Mouse (Mus musculus) intestine, embryonic 16.5 days (tissue): ENCODE data around the gene Ifna14. TPM values are rescaled to one million over a fixed set of nuclear protein-coding genes. Genes with fewer than 3 reads are reported as not detected.

ENCODE experiments used
- ATAC-seq: fragments of 200-750 bp; cut with Nextera tagmentation; 2 replicates; pipeline ENCODE4 v1.8.0; 2017; ENCODE audit warnings: moderate TSS enrichment, moderate library complexity
- H3K27ac ChIP-seq: fragments of 300-500 bp; sonication (generic); 2 replicates; pipeline ENCODE4 v1.5.1; 2014; ENCODE audit warnings: mild to moderate bottlenecking, low read length
- H3K27me3 ChIP-seq: fragments of 300-500 bp; sonication (generic); replicated peaks from 2 replicates; pipeline ENCODE4 v1.6.1; 2014; ENCODE audit warnings: low read length, control low read depth, mixed read lengths; ENCODE audit not compliant: control insufficient read depth, insufficient read depth
- H3K36me3 ChIP-seq: fragments of 300-500 bp; sonication (generic); 2 replicates; pipeline ENCODE4 v1.6.1; 2014; ENCODE audit warnings: low read length, control low read depth; ENCODE audit not compliant: control insufficient read depth, insufficient read depth
- H3K4me1 ChIP-seq: fragments of 300-500 bp; sonication (generic); 2 replicates; pipeline ENCODE4 v1.6.1; 2014; ENCODE audit warnings: low read length, control low read depth, mixed read lengths; ENCODE audit not compliant: control insufficient read depth, insufficient read depth
- H3K4me2 ChIP-seq: fragments of 300-500 bp; sonication (generic); 2 replicates; pipeline ENCODE4 v1.6.1; 2014; ENCODE audit warnings: low read depth, low read length, control low read depth
- H3K4me3 ChIP-seq: fragments of 300-500 bp; sonication (generic); 2 replicates; pipeline ENCODE4 v1.5.1; 2014; ENCODE audit warnings: mild to moderate bottlenecking, low read length
- H3K9ac ChIP-seq: fragments of 300-500 bp; sonication (generic); 2 replicates; pipeline ENCODE4 v1.6.1; 2014; ENCODE audit warnings: low read depth, low read length
- H3K9me3 ChIP-seq: fragments of 300-500 bp; sonication (generic); 2 replicates; pipeline ENCODE4 v1.6.1; 2016; ENCODE audit warnings: low read length, control low read depth; ENCODE audit not compliant: control insufficient read depth
- WGBS: fragments of 180-500 bp; shearing (Covaris S2); extraction: QIAGEN DNeasy Blood & Tissue Kit; methylation state at CpG from one replicate; pipeline ENCODE4 v1.1.7; 2014; 5-methylcytosine and 5-hydroxymethylcytosine counted together
- polyA plus RNA-seq: library from polyadenylated mRNA; unstranded; fragments of >200 nt; fragmentation: Nextera tagmentation; extraction: Ambion mirVana; gene quantifications from 2 replicates; pipeline ENCODE4 v1.2.1, GENCODE M21; 2015

Ifna14 gene
- polyA plus RNA-seq, 1 experiment from 2014 or later = not detected

DNA sequence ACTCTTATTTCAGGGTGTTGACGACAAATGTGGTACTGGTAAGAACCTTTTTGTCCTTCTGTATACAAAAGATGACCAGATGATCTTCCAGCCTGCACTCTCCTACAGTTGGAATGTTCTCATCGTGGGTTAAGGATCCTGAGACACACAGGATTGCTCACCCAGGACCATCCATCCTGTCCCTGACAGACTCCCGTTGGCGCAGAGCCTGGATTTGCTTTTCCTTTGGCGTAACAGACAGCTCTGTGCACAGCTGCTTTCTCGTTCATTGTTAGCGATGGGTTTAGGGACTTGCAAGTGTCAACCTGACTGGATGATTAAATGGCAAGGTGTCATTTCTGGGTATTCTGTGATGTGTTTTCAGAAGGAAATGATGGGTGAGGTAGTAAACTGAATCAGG, 35.0 kb downstream of the Ifna14 start:
- Histone ChIP-seq H3K4me1 (0 out of 2 replicates have a peak, but pooled peaks cover 8% of the 10 kb centered on the region), H3K36me3 (no peaks in the 10 kb centered on the region), H3K9me3 (no peaks in the 10 kb centered on the region), H3K9ac (no peak overlapping the region), H3K4me2 (no peak overlapping the region), H3K27ac (no peak overlapping the region), H3K4me3 (no peak overlapping the region), H3K27me3 (no peaks in the 10 kb centered on the region)
- WGBS = 42% methylated on average over 7 of the region's 7 CpGs
- peak; percentile 56; the same call in 1 of the 2 replicates for ATAC-seq

DNA sequence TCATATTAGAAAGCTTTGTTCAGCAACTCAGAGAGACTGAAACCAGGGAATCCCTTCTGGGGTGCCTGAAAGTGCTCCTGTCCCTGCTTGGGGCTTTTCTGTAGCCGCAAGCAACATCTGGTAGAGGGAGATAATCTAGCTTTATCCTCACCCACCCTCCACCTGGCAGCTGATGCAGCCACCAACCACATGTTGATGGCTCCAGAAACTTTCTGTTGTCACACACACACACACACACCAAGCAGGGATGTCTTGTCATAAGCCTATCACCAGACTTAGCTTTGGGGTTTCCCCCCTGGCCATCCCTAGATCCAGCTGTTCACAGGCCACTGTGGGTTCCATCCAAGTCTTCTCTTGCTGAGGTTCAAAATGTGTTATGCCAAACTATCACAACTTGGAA, 35.9 kb downstream of the Ifna14 start:
- no peak for ATAC-seq
- no peak overlapping the region for H3K4me2 ChIP-seq
- H3K9me3 ChIP-seq = no peaks in the 10 kb centered on the region
- WGBS = 89% methylated on average over 1 of the region's 1 CpGs
- H3K9ac ChIP-seq = no peak overlapping the region
- 0 out of 2 replicates have a peak, but pooled peaks cover 8% of the 10 kb centered on the region for H3K4me1 ChIP-seq
- H3K27me3 ChIP-seq = no peaks in the 10 kb centered on the region
- H3K4me3 ChIP-seq = no peak overlapping the region
- H3K36me3 ChIP-seq = no peaks in the 10 kb centered on the region
- no peak overlapping the region for H3K27ac ChIP-seq

DNA sequence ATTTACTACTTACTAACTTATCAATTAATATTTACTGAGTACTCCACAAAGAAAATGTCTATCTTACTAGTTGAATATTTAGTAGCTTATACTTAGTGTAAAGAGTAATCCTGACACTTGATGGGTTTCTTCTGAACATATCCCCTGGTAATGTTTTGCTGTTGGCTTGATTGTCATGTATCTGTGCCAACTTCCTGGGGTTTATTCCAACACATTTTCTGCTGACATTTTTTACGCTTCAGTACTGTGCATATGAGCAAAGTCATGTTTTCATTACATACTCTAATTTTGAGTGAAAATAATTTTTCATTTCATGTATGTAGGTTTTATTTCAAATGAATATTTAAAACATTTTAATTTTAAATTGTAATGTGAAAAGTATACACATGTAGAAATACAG, 36.7 kb downstream of the Ifna14 start:
- Histone ChIP-seq H3K4me3 (no peak overlapping the region), H3K27ac (no peak overlapping the region), H3K36me3 (no peaks in the 10 kb centered on the region), H3K9ac (no peak overlapping the region), H3K4me2 (no peak overlapping the region), H3K27me3 (no peaks in the 10 kb centered on the region), H3K9me3 (no peaks in the 10 kb centered on the region), H3K4me1 (0 out of 2 replicates have a peak, but pooled peaks cover 8% of the 10 kb centered on the region)
- WGBS = 80% methylated on average over 1 of the region's 1 CpGs
- ATAC-seq = no peak

DNA sequence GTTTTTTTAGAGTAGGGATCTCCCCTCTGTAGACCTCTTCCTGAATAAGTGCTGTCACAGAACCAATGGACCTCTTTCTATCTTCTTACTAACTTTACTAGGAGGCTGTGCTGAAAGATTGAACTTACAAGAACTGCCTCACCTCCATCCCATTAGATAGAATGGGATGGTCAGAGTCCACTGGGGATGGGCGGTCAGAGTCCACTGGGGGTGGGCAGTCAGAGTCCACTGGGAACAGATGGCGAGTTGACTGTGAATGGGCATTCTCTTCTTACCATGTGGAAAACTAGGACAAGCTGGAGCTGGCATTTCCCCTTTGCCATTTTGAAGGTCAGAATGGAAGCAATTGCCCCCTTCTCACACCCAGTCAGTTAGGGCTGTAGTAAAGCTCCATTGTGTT, 38.1 kb downstream of the Ifna14 start:
- WGBS = 96% methylated on average over 2 of the region's 2 CpGs
- H3K27ac ChIP-seq = no peak overlapping the region

DNA sequence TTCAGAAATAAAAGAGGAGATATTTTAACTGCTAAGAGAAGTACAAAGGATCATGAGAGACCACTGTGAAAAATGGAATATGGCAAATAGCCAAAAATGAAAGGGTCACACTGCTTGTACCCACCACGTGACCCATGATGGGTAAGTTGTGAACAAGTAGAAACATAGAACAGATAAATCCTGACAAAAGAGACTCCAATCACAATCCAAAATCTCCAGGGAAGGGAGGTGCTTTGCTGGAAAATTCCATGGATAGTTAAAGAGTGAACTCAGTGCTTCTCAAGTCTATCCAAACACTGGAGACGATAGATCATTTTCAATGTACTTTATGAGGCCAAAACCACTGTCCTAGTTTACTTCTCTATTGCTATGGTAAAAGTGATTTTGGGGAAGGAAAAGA, 40.7 kb downstream of the Ifna14 start:
- no peak for ATAC-seq
- H3K4me2 ChIP-seq = no peak overlapping the region

More for the DNA sequence above, 38.1 kb downstream of the Ifna14 start:
- Histone ChIP-seq H3K4me3 (no peak overlapping the region), H3K4me1 (0 out of 2 replicates have a peak, but pooled peaks cover 8% of the 10 kb centered on the region), H3K4me2 (no peak overlapping the region), H3K27me3 (no peaks in the 10 kb centered on the region), H3K36me3 (no peaks in the 10 kb centered on the region), H3K9ac (no peak overlapping the region), H3K9me3 (no peaks in the 10 kb centered on the region)
- ATAC-seq = no peak

DNA sequence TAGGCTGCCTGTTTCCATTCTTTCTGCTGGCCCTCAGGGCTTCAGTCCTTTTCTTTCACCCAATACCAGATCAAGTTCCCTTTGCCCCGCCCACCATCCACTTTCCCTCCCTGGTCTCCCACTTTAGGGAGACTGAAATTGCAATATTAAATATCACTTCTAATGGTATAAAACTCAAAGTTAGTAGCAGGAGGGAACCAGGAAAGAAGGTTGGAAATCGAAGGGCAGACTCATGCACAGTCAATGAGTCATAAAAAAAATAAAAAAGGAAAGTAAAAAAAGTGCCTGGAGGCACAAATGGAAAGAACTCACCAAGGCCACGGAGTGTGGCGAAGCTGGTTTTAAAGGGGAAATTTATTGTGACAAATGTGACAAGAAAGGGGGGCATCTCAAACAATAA, 41.3 kb downstream of the Ifna14 start:
- ATAC-seq = no peak
- Histone ChIP-seq H3K27ac (no peak overlapping the region), H3K4me3 (no peak overlapping the region), H3K4me1 (no peaks in the 10 kb centered on the region), H3K9me3 (no peaks in the 10 kb centered on the region), H3K36me3 (no peaks in the 10 kb centered on the region), H3K4me2 (no peak overlapping the region), H3K27me3 (no peaks in the 10 kb centered on the region), H3K9ac (no peak overlapping the region)
- 71% methylated on average over 4 of the region's 4 CpGs for WGBS

More for the DNA sequence above, 40.7 kb downstream of the Ifna14 start:
- Histone ChIP-seq H3K9ac (no peak overlapping the region), H3K4me3 (no peak overlapping the region), H3K36me3 (no peaks in the 10 kb centered on the region), H3K27ac (no peak overlapping the region), H3K9me3 (no peaks in the 10 kb centered on the region), H3K4me1 (no peaks in the 10 kb centered on the region), H3K27me3 (no peaks in the 10 kb centered on the region)
- 65% methylated on average over 2 of the region's 2 CpGs for WGBS

DNA sequence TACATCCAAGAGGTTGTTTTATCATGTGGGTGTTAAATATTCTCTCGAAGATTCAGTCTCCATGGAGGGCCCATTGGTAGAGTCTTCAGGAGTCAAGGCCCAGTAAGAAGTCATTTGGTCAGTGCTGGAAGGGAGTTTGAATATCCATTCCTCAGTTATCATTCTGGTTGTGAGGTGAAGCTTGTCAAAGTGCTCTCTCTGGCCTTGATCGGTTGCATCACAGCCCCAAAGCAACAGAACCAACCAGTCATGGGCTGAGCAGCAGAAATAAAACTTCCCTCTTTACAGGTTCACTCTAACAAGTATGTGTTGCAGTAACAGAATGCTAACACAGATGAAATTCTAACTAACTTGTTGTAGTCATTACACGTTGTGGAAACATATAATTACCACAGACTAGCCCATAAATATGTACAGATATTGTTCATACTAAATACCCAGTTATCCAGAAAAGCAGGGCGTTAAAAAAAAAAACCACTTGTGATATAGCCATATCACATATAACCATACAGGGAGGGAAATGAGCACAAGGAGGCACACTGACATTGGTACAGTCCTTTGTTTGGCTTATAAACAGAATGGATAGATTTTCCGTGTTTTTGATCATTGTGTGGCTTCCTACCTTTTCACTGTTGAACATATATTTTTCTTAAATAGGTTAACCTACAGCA, 45.1 kb downstream of the Ifna14 start:
- no peak for ATAC-seq
- 83% methylated on average over 5 of the region's 5 CpGs for WGBS

GRCm38 (mm10) chr4:88525393-88525792, 46.2 kb downstream of the Ifna14 start:
- no peaks in the 10 kb centered on the region for H3K36me3 ChIP-seq
- H3K9ac ChIP-seq = no peak overlapping the region
- H3K4me2 ChIP-seq = no peak overlapping the region
- H3K9me3 ChIP-seq = no peaks in the 10 kb centered on the region
- H3K27me3 ChIP-seq = no peaks in the 10 kb centered on the region
- WGBS = 83% methylated on average over 3 of the region's 3 CpGs
- H3K4me3 ChIP-seq = no peak overlapping the region
- no peaks in the 10 kb centered on the region for H3K4me1 ChIP-seq
- no peak for ATAC-seq
- no peak overlapping the region for H3K27ac ChIP-seq

More for the DNA sequence above, 45.1 kb downstream of the Ifna14 start:
- Histone ChIP-seq H3K4me2 (no peak overlapping the region), H3K27me3 (no peaks in the 10 kb centered on the region), H3K27ac (no peak overlapping the region), H3K9ac (no peak overlapping the region), H3K4me1 (no peaks in the 10 kb centered on the region), H3K9me3 (no peaks in the 10 kb centered on the region), H3K36me3 (no peaks in the 10 kb centered on the region), H3K4me3 (no peak overlapping the region)

- ATAC-seq = no peak
- Histone ChIP-seq H3K4me1 (no peaks in the 10 kb centered on the region), H3K4me3 (no peak overlapping the region)
Measured at GRCm38 (mm10) chr4:88523241-88523640, 48.4 kb downstream of the Ifna14 start.

GRCm38 (mm10) chr4:88522674-88523073, 48.9 kb downstream of the Ifna14 start, which contains the start of gene Ifnb1:
Gene Ifnb1, minus strand, starts transcription at chr4:88522774.
- H3K4me2 ChIP-seq = no peak within 1 kb of the TSS
- ATAC-seq = no peak
- no peaks in the 10 kb centered on the region for H3K4me1 ChIP-seq
- no peaks in the 10 kb centered on the region for H3K9me3 ChIP-seq
- no peaks in the 10 kb centered on the region for H3K27me3 ChIP-seq
- H3K27ac ChIP-seq = no peak within 1 kb of the TSS
- no peak within 1 kb of the TSS for H3K4me3 ChIP-seq
- H3K36me3 ChIP-seq = no peaks in the 10 kb centered on the region
- H3K9ac ChIP-seq = no peak within 1 kb of the TSS
- 77% methylated on average over 4 of the region's 4 CpGs for WGBS

More at GRCm38 (mm10) chr4:88523241-88523640, 48.4 kb downstream of the Ifna14 start:
- Histone ChIP-seq H3K9ac (no peak overlapping the region), H3K4me2 (no peak overlapping the region), H3K36me3 (no peaks in the 10 kb centered on the region), H3K27me3 (no peaks in the 10 kb centered on the region), H3K9me3 (no peaks in the 10 kb centered on the region), H3K27ac (no peak overlapping the region)
